ENCODE assay signal across 26 mouse cellular contexts in genomic region chr15:89125351-89125750, GRCm38 (mm10).
"Had no signal": no experiment of that assay in that cellular context is flagged by ENCODE, and none has a peak within 500 bp of the region (broad histone marks: within the 10 kb centered on the region; RNA-seq: fewer than 3 reads in every experiment).

No protein-coding gene starts in this region.

- H3K27ac ChIP-seq: heart, embryonic 13.5 days; heart, embryonic 15.5 days; hindbrain, embryonic 13.5 days; hindbrain, embryonic 15.5 days; hindbrain, postnatal 0 days; kidney, embryonic 15.5 days; kidney, postnatal 0 days; limb, embryonic 13.5 days; limb, embryonic 15.5 days; liver, embryonic 12.5 days; liver, embryonic 14.5 days had no signal

- DNase-seq: gastrocnemius, postnatal 10 days; gastrocnemius, postnatal 36 days; heart, adult 18-20 months; heart, postnatal 14 days; heart, postnatal 36 days; kidney, adult 11 months; kidney, adult 2 months; kidney, adult 9 months; kidney, postnatal 14 days; kidney, postnatal 36 days; layer of hippocampus, adult 9-11 months; layer of hippocampus, postnatal 36 days; left cerebral cortex, postnatal 4 days had no signal

- H3K4me2 ChIP-seq: heart, embryonic 11.5 days; heart, embryonic 13.5 days; heart, embryonic 15.5 days; hindbrain, embryonic 13.5 days; hindbrain, embryonic 15.5 days; kidney, embryonic 15.5 days; limb, embryonic 13.5 days; limb, embryonic 15.5 days; liver, embryonic 12.5 days had no signal

- H3K27me3 ChIP-seq: heart, embryonic 13.5 days; heart, embryonic 15.5 days; hindbrain, embryonic 13.5 days; hindbrain, embryonic 15.5 days; kidney, embryonic 15.5 days; limb, embryonic 13.5 days; limb, embryonic 15.5 days had no signal

- H3K9me3 ChIP-seq: heart, embryonic 13.5 days; heart, embryonic 15.5 days; hindbrain, embryonic 13.5 days; hindbrain, embryonic 15.5 days; kidney, embryonic 15.5 days; limb, embryonic 13.5 days; limb, embryonic 15.5 days; liver, embryonic 12.5 days had no signal

- ATAC-seq: hindbrain, postnatal 0 days; intestine, embryonic 16.5 days; liver, embryonic 12.5 days had no signal

- H3K9ac ChIP-seq: heart, embryonic 13.5 days; heart, embryonic 15.5 days; hindbrain, embryonic 13.5 days; hindbrain, embryonic 15.5 days; kidney, embryonic 15.5 days; limb, embryonic 13.5 days; limb, embryonic 15.5 days; liver, embryonic 12.5 days; liver, embryonic 14.5 days had no signal

- H3K4me3 ChIP-seq: heart, embryonic 13.5 days; heart, embryonic 15.5 days; hindbrain, embryonic 13.5 days; hindbrain, embryonic 15.5 days; kidney, embryonic 15.5 days; limb, embryonic 13.5 days; limb, embryonic 15.5 days; liver, embryonic 12.5 days had no signal
